Mouse (Mus musculus): ENCODE data around the gene C2cd5.

DNA sequence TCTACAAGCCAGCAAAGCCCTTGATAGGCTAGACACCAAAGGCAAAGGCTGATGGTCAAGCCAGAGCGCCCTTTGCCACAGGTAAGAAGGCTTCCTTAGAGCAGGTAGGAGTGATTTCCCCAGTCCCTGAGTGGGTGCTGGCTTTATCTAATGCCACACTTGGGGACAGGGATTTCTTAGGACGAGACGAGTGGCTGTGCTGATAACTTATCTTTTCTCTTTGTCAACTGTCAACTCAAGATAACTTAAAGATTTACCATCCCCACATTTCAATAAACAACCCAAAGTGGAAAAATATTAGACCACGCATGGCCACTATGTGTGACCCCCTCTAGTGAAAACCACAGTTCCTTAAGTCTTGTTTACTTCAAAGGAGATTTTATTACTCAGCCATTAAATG is 7.1 kb downstream of the C2cd5 start:
- TF ChIP-seq POLR2A (IDR thresholded peaks at IDR 0.05; ENCODE audit: insufficient read depth, low read length) (no peak), CTCF (IDR thresholded peaks at IDR 0.05; ENCODE audit: low read depth, low read length) (no peak)

Measured in ES-Bruce4 (cell line).